Mouse (Mus musculus) intestine, embryonic 15.5 days (tissue): ENCODE data around the gene Cadm1. TPM values are rescaled to one million over a fixed set of nuclear protein-coding genes. Genes with fewer than 3 reads are reported as not detected.

Experiments
- ATAC-seq: fragments of 200-750 bp; cut with Nextera tagmentation; 2 replicates; pipeline ENCODE4 v1.8.0; 2017; ENCODE audit warnings: moderate TSS enrichment, moderate library complexity
- H3K27ac ChIP-seq: fragments of 300-500 bp; sonication (generic); 2 replicates; pipeline ENCODE4 v1.5.1; 2015; ENCODE audit warnings: mild to moderate bottlenecking, inconsistent platforms
- H3K27me3 ChIP-seq: fragments of 300-500 bp; sonication (generic); replicated peaks from 2 replicates; pipeline ENCODE4 v1.6.1; 2015; ENCODE audit warnings: inconsistent platforms
- H3K36me3 ChIP-seq: fragments of 300-500 bp; sonication (generic); 2 replicates; pipeline ENCODE4 v1.6.1; 2015; ENCODE audit warnings: inconsistent platforms
- H3K4me1 ChIP-seq: fragments of 300-500 bp; sonication (generic); replicated peaks from 2 replicates; pipeline ENCODE4 v1.6.1; 2015; ENCODE audit warnings: inconsistent platforms
- H3K4me2 ChIP-seq: fragments of 300-500 bp; sonication (generic); replicated peaks from 2 replicates; pipeline ENCODE4 v1.6.1; 2015; ENCODE audit warnings: mild to moderate bottlenecking, inconsistent platforms
- H3K4me3 ChIP-seq: fragments of 300-500 bp; sonication (generic); replicated peaks from 2 replicates; pipeline ENCODE4 v1.5.1; 2015; ENCODE audit warnings: inconsistent platforms
- H3K9ac ChIP-seq: fragments of 300-500 bp; sonication (generic); 2 replicates; pipeline ENCODE4 v1.6.1; 2015; ENCODE audit warnings: inconsistent platforms
- H3K9me3 ChIP-seq: fragments of 300-500 bp; sonication (generic); 2 replicates; pipeline ENCODE4 v1.6.1; 2016; ENCODE audit warnings: inconsistent platforms
- WGBS: fragments of 180-500 bp; shearing (Covaris S2); methylation state at CpG from one replicate; pipeline ENCODE4 v1.1.7; 2015; 5-methylcytosine and 5-hydroxymethylcytosine counted together
- polyA plus RNA-seq: library from polyadenylated mRNA; unstranded; fragments of >200 nt; fragmentation: Nextera tagmentation; extraction: Ambion mirVana; gene quantifications from 2 replicates; pipeline ENCODE4 v1.2.1, GENCODE M21; 2015

Cadm1 gene
- polyA plus RNA-seq, 1 experiment from 2014 or later: 45.7 TPM

- Histone ChIP-seq H3K36me3 (no peaks in the 10 kb centered on the region), H3K27ac (no peak overlapping the region), H3K4me3 (no peak overlapping the region), H3K4me2 (no peak overlapping the region), H3K9me3 (no peaks in the 10 kb centered on the region), H3K4me1 (no peaks in the 10 kb centered on the region), H3K27me3 (no peaks in the 10 kb centered on the region), H3K9ac (no peak overlapping the region)
- ATAC-seq: no peak
- 86% methylated on average over 3 of the region's 4 CpGs for WGBS
These were observed 31.6 kb downstream of the Cadm1 start for GRCm38 (mm10) chr9:47561596-47561995.

- H3K9ac ChIP-seq: no peak overlapping the region
- H3K4me1 ChIP-seq: no peaks in the 10 kb centered on the region
- 45% methylated on average over 5 of the region's 5 CpGs for WGBS
- H3K9me3 ChIP-seq: no peaks in the 10 kb centered on the region
- H3K27ac ChIP-seq: no peak overlapping the region
- no peaks in the 10 kb centered on the region for H3K36me3 ChIP-seq
- H3K27me3 ChIP-seq: no peaks in the 10 kb centered on the region
- ATAC-seq: no peak
- no peak overlapping the region for H3K4me3 ChIP-seq
- H3K4me2 ChIP-seq: no peak overlapping the region
These were observed 35.1 kb downstream of the Cadm1 start for GRCm38 (mm10) chr9:47565088-47565487.

- Histone ChIP-seq H3K27ac (no peak overlapping the region), H3K36me3 (no peaks in the 10 kb centered on the region), H3K9ac (no peak overlapping the region), H3K4me2 (no peak overlapping the region), H3K4me3 (no peak overlapping the region), H3K9me3 (no peaks in the 10 kb centered on the region), H3K4me1 (no peaks in the 10 kb centered on the region), H3K27me3 (no peaks in the 10 kb centered on the region)
- ATAC-seq: no peak
- WGBS: 83% methylated on average over 6 of the region's 6 CpGs
These were observed 37.9 kb downstream of the Cadm1 start for GRCm38 (mm10) chr9:47567873-47568272.

- no peak for ATAC-seq
- Histone ChIP-seq H3K4me3 (no peak overlapping the region), H3K27ac (no peak overlapping the region), H3K9ac (no peak overlapping the region), H3K9me3 (no peaks in the 10 kb centered on the region), H3K4me1 (peaks cover 3% of the 10 kb centered on the region; the same call in 1 of the 2 replicates), H3K27me3 (no peaks in the 10 kb centered on the region), H3K4me2 (no peak overlapping the region), H3K36me3 (no peaks in the 10 kb centered on the region)
- 74% methylated on average over 4 of the region's 4 CpGs for WGBS
These were observed 40.2 kb downstream of the Cadm1 start for GRCm38 (mm10) chr9:47570184-47570583.

GRCm38 (mm10) chr9:47571461-47571860, 41.5 kb downstream of the Cadm1 start:
- no peak for ATAC-seq
- Histone ChIP-seq H3K4me3 (no peak overlapping the region), H3K9ac (no peak overlapping the region), H3K9me3 (no peaks in the 10 kb centered on the region), H3K4me2 (no peak overlapping the region), H3K4me1 (peaks cover 3% of the 10 kb centered on the region; the same call in 1 of the 2 replicates), H3K36me3 (no peaks in the 10 kb centered on the region), H3K27me3 (no peaks in the 10 kb centered on the region; the same call in 1 of the 2 replicates), H3K27ac (no peak overlapping the region)
- 79% methylated on average over 7 of the region's 7 CpGs for WGBS

- WGBS: 75% methylated on average over 5 of the region's 5 CpGs
- no peak overlapping the region for H3K27ac ChIP-seq
- no peak for ATAC-seq
- no peaks in the 10 kb centered on the region for H3K9me3 ChIP-seq
- no peak overlapping the region for H3K4me2 ChIP-seq
- no peaks in the 10 kb centered on the region; the same call in 1 of the 2 replicates for H3K27me3 ChIP-seq
- peaks cover 3% of the 10 kb centered on the region; the same call in 1 of the 2 replicates for H3K4me1 ChIP-seq
- H3K36me3 ChIP-seq: no peaks in the 10 kb centered on the region
- no peak overlapping the region for H3K4me3 ChIP-seq
- no peak overlapping the region for H3K9ac ChIP-seq
These were observed 42.2 kb downstream of the Cadm1 start for GRCm38 (mm10) chr9:47572132-47572531.

- Histone ChIP-seq H3K4me1 (peaks cover 3% of the 10 kb centered on the region; the same call in 1 of the 2 replicates), H3K4me3 (no peak overlapping the region), H3K36me3 (no peaks in the 10 kb centered on the region), H3K27ac (no peak overlapping the region), H3K27me3 (no peaks in the 10 kb centered on the region; the same call in 1 of the 2 replicates), H3K9ac (no peak overlapping the region), H3K4me2 (no peak overlapping the region), H3K9me3 (no peaks in the 10 kb centered on the region)
- ATAC-seq: no peak
- WGBS: 88% methylated on average over 7 of the region's 7 CpGs
These were observed 43.5 kb downstream of the Cadm1 start for GRCm38 (mm10) chr9:47573456-47573855.

- ATAC-seq: peak; percentile 72; the same call in 1 of the 2 replicates
These were observed 44.9 kb downstream of the Cadm1 start for GRCm38 (mm10) chr9:47574710-47575414.

GRCm38 (mm10) chr9:47575764-47576163, 45.8 kb downstream of the Cadm1 start:
- Histone ChIP-seq H3K4me3 (no peak overlapping the region), H3K27ac (no peak overlapping the region), H3K4me2 (no peak overlapping the region), H3K27me3 (no peaks in the 10 kb centered on the region; the same call in 1 of the 2 replicates), H3K9ac (no peak overlapping the region), H3K36me3 (no peaks in the 10 kb centered on the region), H3K4me1 (peaks cover 3% of the 10 kb centered on the region; the same call in 1 of the 2 replicates), H3K9me3 (no peaks in the 10 kb centered on the region)
- ATAC-seq: no peak
- WGBS: 65% methylated on average over 11 of the region's 11 CpGs

More at GRCm38 (mm10) chr9:47574710-47575414, 44.9 kb downstream of the Cadm1 start:
- Histone ChIP-seq H3K4me2 (no peak overlapping the region), H3K9me3 (no peaks in the 10 kb centered on the region), H3K4me1 (peaks cover 3% of the 10 kb centered on the region; the same call in 1 of the 2 replicates), H3K27me3 (no peaks in the 10 kb centered on the region; the same call in 1 of the 2 replicates), H3K4me3 (no peak overlapping the region), H3K36me3 (no peaks in the 10 kb centered on the region), H3K9ac (no peak overlapping the region), H3K27ac (no peak overlapping the region)
- WGBS: 43% methylated on average over 7 of the region's 7 CpGs

GRCm38 (mm10) chr9:47579464-47579863, 49.5 kb downstream of the Cadm1 start:
- no peak overlapping the region for H3K4me3 ChIP-seq
- H3K9me3 ChIP-seq: no peaks in the 10 kb centered on the region
- no peaks in the 10 kb centered on the region; the same call in 1 of the 2 replicates for H3K27me3 ChIP-seq
- no peak for ATAC-seq
- H3K4me1 ChIP-seq: peaks cover 3% of the 10 kb centered on the region; the same call in 1 of the 2 replicates
- H3K4me2 ChIP-seq: no peak overlapping the region
- H3K27ac ChIP-seq: no peak overlapping the region
- H3K9ac ChIP-seq: no peak overlapping the region
- 91% methylated on average over 6 of the region's 6 CpGs for WGBS
- no peaks in the 10 kb centered on the region for H3K36me3 ChIP-seq

- no peak overlapping the region for H3K27ac ChIP-seq
- no peak overlapping the region for H3K9ac ChIP-seq
- no peaks in the 10 kb centered on the region for H3K36me3 ChIP-seq
- ATAC-seq: no peak
- H3K4me1 ChIP-seq: no peaks in the 10 kb centered on the region
- no peaks in the 10 kb centered on the region for H3K9me3 ChIP-seq
- no peak overlapping the region for H3K4me3 ChIP-seq
- WGBS: 53% methylated on average over 6 of the region's 6 CpGs
- no peak overlapping the region for H3K4me2 ChIP-seq
- H3K27me3 ChIP-seq: no peaks in the 10 kb centered on the region
These were observed 51.8 kb downstream of the Cadm1 start for GRCm38 (mm10) chr9:47581576-47582365.

GRCm38 (mm10) chr9:47583241-47583640, 53.3 kb downstream of the Cadm1 start:
- no peak overlapping the region for H3K4me3 ChIP-seq
- WGBS: 73% methylated on average over 4 of the region's 4 CpGs
- H3K27me3 ChIP-seq: no peaks in the 10 kb centered on the region
- H3K36me3 ChIP-seq: no peaks in the 10 kb centered on the region
- H3K9me3 ChIP-seq: no peaks in the 10 kb centered on the region
- H3K4me2 ChIP-seq: no peak overlapping the region
- no peaks in the 10 kb centered on the region for H3K4me1 ChIP-seq
- no peak overlapping the region for H3K27ac ChIP-seq
- ATAC-seq: no peak
- no peak overlapping the region for H3K9ac ChIP-seq
